Mouse (Mus musculus) megakaryocyte, embryonic 14.5 days (primary cell): ENCODE measurements around the gene 1700030K09Rik.

Source experiments
- FLI1 ChIP-seq: IDR thresholded peaks from 2 replicates; pipeline ENCODE4 v1.6.1; 2012; ENCODE audit warnings: low read length, inconsistent platforms, mixed read lengths
- GATA1 ChIP-seq: IDR thresholded peaks from 3 replicates; pipeline ENCODE4 v1.6.1; 2012; ENCODE audit warnings: mixed read lengths, low read length, inconsistent platforms, borderline replicate concordance

DNA sequence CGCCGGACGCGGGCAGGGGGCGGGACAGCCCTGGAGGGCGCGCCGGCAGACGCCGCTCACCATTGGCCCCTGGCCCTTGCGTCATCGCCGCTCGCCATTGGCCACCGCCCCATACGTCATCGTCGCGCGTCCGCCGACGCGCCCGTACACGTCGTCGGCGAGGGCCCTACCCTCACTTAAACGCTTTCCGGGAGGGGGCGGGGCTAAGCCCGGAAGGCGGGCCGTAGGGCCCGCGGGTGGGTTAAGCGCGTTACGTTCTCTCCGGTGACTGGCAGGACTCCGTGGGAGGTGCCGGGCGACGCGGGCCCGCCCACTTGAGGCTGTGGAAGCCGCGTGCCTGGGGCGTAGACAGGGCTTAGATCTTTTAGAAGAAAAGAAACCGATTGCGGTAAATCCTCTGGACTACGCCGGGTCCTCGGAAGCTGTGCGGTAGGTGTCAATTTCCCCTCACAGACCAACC, 49.0 kb downstream of the 1700030K09Rik start:
- TF ChIP-seq FLI1 (no peak), GATA1 (no peak)
